Mouse (Mus musculus) lung, postnatal 4 days (tissue): ENCODE measurements around the gene Gins1.

Source experiments
- DNase-seq, 2 experiments: peaks; one replicate each; pipeline ENCODE4 v3.0.0; 2021

Gins1 gene

GRCm38 (mm10) chr2:150964641-150965040 lies 59.4 kb downstream of the Gins1 start:
- no peak for DNase-seq

GRCm38 (mm10) chr2:150965951-150966350 lies 60.8 kb downstream of the Gins1 start:
- DNase-seq = no peak

- DNase-seq = no peak
These were observed 62.3 kb downstream of the Gins1 start for GRCm38 (mm10) chr2:150967491-150967890.

GRCm38 (mm10) chr2:150969231-150969630 lies 64.0 kb downstream of the Gins1 start:
- DNase-seq = peak in 1 of 2 experiments; percentile 8

- DNase-seq = no peak
These were observed 66.7 kb downstream of the Gins1 start for GRCm38 (mm10) chr2:150971856-150972255.

GRCm38 (mm10) chr2:150972681-150973080 lies 67.5 kb downstream of the Gins1 start:
- DNase-seq = no peak

GRCm38 (mm10) chr2:150973401-150974115 lies 68.4 kb downstream of the Gins1 start:
- no peak for DNase-seq

GRCm38 (mm10) chr2:150976871-150977270 lies 71.7 kb downstream of the Gins1 start:
- no peak for DNase-seq

- DNase-seq = no peak
These were observed 72.5 kb downstream of the Gins1 start for GRCm38 (mm10) chr2:150977676-150978075.

GRCm38 (mm10) chr2:150978791-150979190 lies 73.6 kb downstream of the Gins1 start:
- no peak for DNase-seq

- no peak for DNase-seq
These were observed 74.8 kb downstream of the Gins1 start for GRCm38 (mm10) chr2:150979861-150980620.
